Mouse (Mus musculus) heart, postnatal 0 days (tissue): ENCODE data around the gene Mfng. TPM values are rescaled to one million over a fixed set of nuclear protein-coding genes. Genes with fewer than 3 reads are reported as not detected.

ENCODE experiments used
- ATAC-seq: fragments of 200-750 bp; cut with Nextera tagmentation; 2 replicates; pipeline ENCODE4 v1.8.0; 2017; ENCODE audit warnings: low read depth, moderate number of reproducible peaks, moderate library complexity; ENCODE audit not compliant: insufficient read depth
- DNase-seq: peaks from one replicate; pipeline ENCODE4 v3.0.0-alpha.2; 2016; ENCODE audit warnings: low spot score
- H3K27ac ChIP-seq: fragments of 300-500 bp; sonication (generic); 2 replicates; pipeline ENCODE4 v1.5.1; 2014; ENCODE audit warnings: low read depth, mild to moderate bottlenecking
- H3K27me3 ChIP-seq: fragments of 300-500 bp; sonication (generic); 2 replicates; pipeline ENCODE4 v1.6.1; 2014; ENCODE audit warnings: low read length, mixed read lengths; ENCODE audit not compliant: control insufficient read depth, insufficient read depth
- H3K36me3 ChIP-seq: fragments of 300-500 bp; sonication (generic); replicated peaks from 2 replicates; pipeline ENCODE4 v1.6.1; 2014; ENCODE audit warnings: low read length, mixed read lengths; ENCODE audit not compliant: control insufficient read depth, insufficient read depth
- H3K4me1 ChIP-seq: fragments of 300-500 bp; sonication (generic); 2 replicates; pipeline ENCODE4 v1.6.1; 2014; ENCODE audit warnings: antibody characterized with exemption; ENCODE audit not compliant: control insufficient read depth, insufficient read depth
- H3K4me2 ChIP-seq: fragments of 300-500 bp; sonication (generic); 2 replicates; pipeline ENCODE4 v1.6.1; 2014; ENCODE audit warnings: low read depth, mild to moderate bottlenecking, low read length, moderate library complexity
- H3K4me3 ChIP-seq: fragments of 300-500 bp; sonication (generic); 2 replicates; pipeline ENCODE4 v1.5.1; 2014; ENCODE audit warnings: low read depth, low read length
- H3K9ac ChIP-seq: fragments of 300-500 bp; sonication (generic); replicated peaks from 2 replicates; pipeline ENCODE4 v1.6.1; 2014; ENCODE audit warnings: low read depth, low read length, mixed read lengths
- H3K9me3 ChIP-seq: fragments of 300-500 bp; sonication (generic); replicated peaks from 2 replicates; pipeline ENCODE4 v1.6.1; 2016; ENCODE audit warnings: low read length; ENCODE audit not compliant: control insufficient read depth
- CTCF ChIP-seq: IDR thresholded peaks from 2 replicates; pipeline ENCODE4 v1.5.1; 2016; ENCODE audit warnings: antibody characterized with exemption, control low read depth, low read depth
- EP300 ChIP-seq: IDR thresholded peaks from 2 replicates; pipeline ENCODE4 v1.6.1; 2016; ENCODE audit warnings: antibody characterized with exemption, low read depth
- WGBS: fragments of 180-500 bp; shearing (Covaris S2); extraction: QIAGEN DNeasy Blood & Tissue Kit; methylation state at CpG from one replicate; pipeline ENCODE4 v1.1.7; 2014; 5-methylcytosine and 5-hydroxymethylcytosine counted together
- polyA plus RNA-seq: library from polyadenylated mRNA; unstranded; fragments of >200 nt; fragmentation: Nextera tagmentation; extraction: Ambion mirVana; gene quantifications from 2 replicates; pipeline ENCODE4 v1.2.1, GENCODE M21; 2015
- total RNA-seq: library from RNA; depleted of rRNA; stranded (reverse); fragments of >200 nt; gene quantifications from 2 replicates; pipeline ENCODE4 v1.2.3, GENCODE M21; 2014; ENCODE audit warnings: low replicate concordance

The Mfng gene
- total and polyA plus RNA-seq, 2 experiments from 2014 or later: 12.9 to 13.4 TPM

- H3K36me3 ChIP-seq: peaks cover 8% of the 10 kb centered on the region; the same call in 1 of the 2 replicates
- TF ChIP-seq CTCF: no peak
- TF ChIP-seq EP300: no peak
- H3K4me1 ChIP-seq: no peaks in the 10 kb centered on the region
- peak overlapping the region; percentile 82; the same call in 1 of the 2 replicates for H3K27ac ChIP-seq
- no peaks in the 10 kb centered on the region for H3K9me3 ChIP-seq
- no peak for ATAC-seq
- no peak for DNase-seq
- H3K4me3 ChIP-seq: 0 out of 2 replicates have a peak overlapping the region, but pooled peaks have one; percentile 34
- H3K27me3 ChIP-seq: no peaks in the 10 kb centered on the region
- H3K9ac ChIP-seq: no peak overlapping the region
- peak overlapping the region; percentile 51 for H3K4me2 ChIP-seq
- WGBS: 64% methylated on average over 9 of the region's 9 CpGs
Measured at GRCm38 (mm10) chr15:78770234-78770982, 2.9 kb downstream of the Mfng start.

DNA sequence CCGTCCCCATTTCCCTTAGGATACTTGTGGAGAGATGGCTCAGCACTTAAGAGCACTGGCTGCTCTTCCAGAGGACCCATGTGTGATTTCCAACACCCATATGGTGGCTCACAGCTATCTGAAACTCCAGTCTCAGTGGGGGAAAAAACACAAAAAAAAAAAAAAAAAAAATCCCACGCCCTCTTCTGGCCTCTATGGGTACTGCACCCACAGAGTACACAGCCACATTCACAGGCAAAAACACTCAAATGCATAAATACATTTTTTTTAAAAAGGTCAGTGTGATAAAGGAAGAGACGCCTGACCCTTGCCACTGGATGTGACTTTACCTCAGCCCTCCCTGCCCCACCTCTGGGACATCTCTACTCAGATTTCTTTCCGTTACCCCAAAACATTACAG is 4.2 kb downstream of the Mfng start:
- Histone ChIP-seq H3K4me2 (no peak overlapping the region), H3K27me3 (no peaks in the 10 kb centered on the region), H3K4me3 (no peak overlapping the region), H3K36me3 (no peaks in the 10 kb centered on the region), H3K4me1 (no peaks in the 10 kb centered on the region), H3K27ac (no peak overlapping the region), H3K9me3 (no peaks in the 10 kb centered on the region), H3K9ac (no peak overlapping the region)
- DNase-seq (no peak), ATAC-seq (no peak)
- TF ChIP-seq EP300 (no peak), CTCF (peak; percentile 11; the same call in 1 of the 2 replicates)
- 87% methylated on average over 4 of the region's 4 CpGs for WGBS

DNA sequence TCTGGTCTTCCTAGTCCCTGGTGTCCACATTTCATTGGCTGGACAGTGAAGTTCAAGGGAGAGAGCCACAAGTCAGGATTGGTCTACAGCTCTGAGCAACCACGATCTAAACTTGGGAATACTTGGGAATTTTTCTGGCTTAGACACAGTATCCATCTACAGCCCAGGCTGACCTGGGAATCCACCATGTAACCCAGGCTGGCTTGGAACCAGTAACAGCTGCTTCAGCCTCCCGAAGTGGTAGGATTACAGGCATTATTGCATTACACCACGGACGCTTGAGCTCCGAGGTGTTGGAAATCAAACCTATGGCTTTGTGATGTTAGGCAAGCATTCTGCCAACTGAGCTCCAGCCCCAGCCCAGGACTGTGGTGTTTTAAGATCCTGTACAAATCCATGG is 9.6 kb downstream of the Mfng start:
- no peaks in the 10 kb centered on the region for H3K9me3 ChIP-seq
- ATAC-seq: no peak
- H3K36me3 ChIP-seq: no peaks in the 10 kb centered on the region
- WGBS: 83% methylated on average over 5 of the region's 5 CpGs
- H3K4me3 ChIP-seq: no peak overlapping the region
- no peak for DNase-seq
- H3K27me3 ChIP-seq: 0 out of 2 replicates have a peak, but pooled peaks cover 7% of the 10 kb centered on the region
- no peaks in the 10 kb centered on the region for H3K4me1 ChIP-seq
- no peak overlapping the region for H3K9ac ChIP-seq
- no peak overlapping the region for H3K27ac ChIP-seq
- TF ChIP-seq EP300 (no peak), CTCF (no peak)
- H3K4me2 ChIP-seq: no peak overlapping the region

- H3K4me3 ChIP-seq: no peak overlapping the region
- H3K4me2 ChIP-seq: no peak overlapping the region
- DNase-seq: no peak
- no peaks in the 10 kb centered on the region for H3K4me1 ChIP-seq
- 26% methylated on average over 6 of the region's 10 CpGs for WGBS
- no peaks in the 10 kb centered on the region for H3K36me3 ChIP-seq
- H3K27me3 ChIP-seq: 0 out of 2 replicates have a peak, but pooled peaks cover 7% of the 10 kb centered on the region
- H3K9me3 ChIP-seq: no peaks in the 10 kb centered on the region
- TF ChIP-seq EP300 (no peak), CTCF (no peak)
- ATAC-seq: no peak
- no peak overlapping the region for H3K27ac ChIP-seq
- no peak overlapping the region for H3K9ac ChIP-seq
Measured at GRCm38 (mm10) chr15:78763210-78763609, 10.1 kb downstream of the Mfng start.

GRCm38 (mm10) chr15:78761112-78761511 is 12.2 kb downstream of the Mfng start:
- H3K4me2 ChIP-seq: no peak overlapping the region
- H3K27me3 ChIP-seq: 0 out of 2 replicates have a peak, but pooled peaks cover 7% of the 10 kb centered on the region
- H3K4me1 ChIP-seq: no peaks in the 10 kb centered on the region
- no peak overlapping the region for H3K9ac ChIP-seq
- 76% methylated on average over 13 of the region's 13 CpGs for WGBS
- TF ChIP-seq CTCF (no peak), EP300 (no peak)
- H3K9me3 ChIP-seq: no peaks in the 10 kb centered on the region
- DNase-seq (no peak), ATAC-seq (no peak)
- no peak overlapping the region for H3K27ac ChIP-seq
- H3K4me3 ChIP-seq: no peak overlapping the region
- H3K36me3 ChIP-seq: no peaks in the 10 kb centered on the region

- Histone ChIP-seq H3K4me3 (no peak overlapping the region), H3K4me1 (no peaks in the 10 kb centered on the region), H3K36me3 (no peaks in the 10 kb centered on the region), H3K27me3 (0 out of 2 replicates have a peak, but pooled peaks cover 7% of the 10 kb centered on the region), H3K4me2 (no peak overlapping the region), H3K9ac (no peak overlapping the region), H3K27ac (no peak overlapping the region), H3K9me3 (no peaks in the 10 kb centered on the region)
- TF ChIP-seq EP300: no peak
- TF ChIP-seq CTCF: no peak
- 89% methylated on average over 6 of the region's 6 CpGs for WGBS
- no peak for DNase-seq
- no peak for ATAC-seq
Measured at GRCm38 (mm10) chr15:78758132-78758531, 15.1 kb downstream of the Mfng start.
